Mouse (Mus musculus): ENCODE results near the gene Sema6d.

The Sema6d gene

GRCm38 (mm10) chr2:124621972-124622621 lies 532.3 kb downstream of the Sema6d start:
- no peak for DNase-seq

- DNase-seq = no peak
These were observed 534.6 kb downstream of the Sema6d start for GRCm38 (mm10) chr2:124624247-124624929.

- DNase-seq = no peak
These were observed 536.7 kb downstream of the Sema6d start for GRCm38 (mm10) chr2:124626425-124626824.

- no peak for DNase-seq
These were observed 537.9 kb downstream of the Sema6d start for GRCm38 (mm10) chr2:124627664-124628063.

GRCm38 (mm10) chr2:124628701-124629100 lies 538.9 kb downstream of the Sema6d start:
- no peak for DNase-seq

- DNase-seq = no peak
These were observed 544.7 kb downstream of the Sema6d start for GRCm38 (mm10) chr2:124634400-124634998.

- DNase-seq = no peak
These were observed 545.6 kb downstream of the Sema6d start for GRCm38 (mm10) chr2:124635271-124635865.

GRCm38 (mm10) chr2:124637080-124637479 lies 547.3 kb downstream of the Sema6d start:
- DNase-seq = no peak

- DNase-seq = no peak
These were observed 549.6 kb downstream of the Sema6d start for GRCm38 (mm10) chr2:124639221-124639963.

- peak; percentile 69 to 76 for DNase-seq
These were observed 550.9 kb downstream of the Sema6d start for GRCm38 (mm10) chr2:124640500-124641193.

GRCm38 (mm10) chr2:124641194-124641558 lies 551.4 kb downstream of the Sema6d start:
- peak; percentile 92 to 93 for DNase-seq

- DNase-seq = no peak
These were observed 552.4 kb downstream of the Sema6d start for GRCm38 (mm10) chr2:124642131-124642530.

GRCm38 (mm10) chr2:124650609-124651008 lies 560.8 kb downstream of the Sema6d start:
- DNase-seq = no peak

- DNase-seq = no peak
These were observed 561.4 kb downstream of the Sema6d start for GRCm38 (mm10) chr2:124651146-124651545.

- DNase-seq = peak; percentile 63 to 78
These were observed 563.4 kb downstream of the Sema6d start for GRCm38 (mm10) chr2:124653161-124653560.

GRCm38 (mm10) chr2:124657358-124657757 lies 567.6 kb downstream of the Sema6d start:
- DNase-seq = no peak

GRCm38 (mm10) chr2:124658374-124658773 lies 568.6 kb downstream of the Sema6d start:
- no peak for DNase-seq

GRCm38 (mm10) chr2:124659601-124660000 lies 569.8 kb downstream of the Sema6d start:
- no peak for DNase-seq

GRCm38 (mm10) chr2:124660686-124661085 lies 570.9 kb downstream of the Sema6d start:
- no peak for DNase-seq

GRCm38 (mm10) chr2:124661316-124661715 lies 571.5 kb downstream of the Sema6d start:
- DNase-seq = no peak

- DNase-seq = no peak
These were observed 572.5 kb downstream of the Sema6d start for GRCm38 (mm10) chr2:124662257-124662656.

GRCm38 (mm10) chr2:124664191-124664590 lies 574.4 kb downstream of the Sema6d start:
- DNase-seq = no peak

All from cerebellum, adult 18-20 months (tissue).